Mouse (Mus musculus): ENCODE data around the gene Plekho2. TPM values are rescaled to one million over a fixed set of nuclear protein-coding genes. Genes with fewer than 3 reads are reported as not detected.
A peak's percentile ranks its signal among the peaks of the same experiment; 100 is the strongest.

Gene Plekho2
- total RNA-seq, 4 experiments from 2014 or later = 52.6 to 84.0 (median 64.7) TPM

- no peak for DNase-seq
These were observed 51.3 kb downstream of the Plekho2 start for GRCm38 (mm10) chr9:65528417-65529038.

GRCm38 (mm10) chr9:65525445-65526195, 54.2 kb downstream of the Plekho2 start:
- no peak for DNase-seq

DNA sequence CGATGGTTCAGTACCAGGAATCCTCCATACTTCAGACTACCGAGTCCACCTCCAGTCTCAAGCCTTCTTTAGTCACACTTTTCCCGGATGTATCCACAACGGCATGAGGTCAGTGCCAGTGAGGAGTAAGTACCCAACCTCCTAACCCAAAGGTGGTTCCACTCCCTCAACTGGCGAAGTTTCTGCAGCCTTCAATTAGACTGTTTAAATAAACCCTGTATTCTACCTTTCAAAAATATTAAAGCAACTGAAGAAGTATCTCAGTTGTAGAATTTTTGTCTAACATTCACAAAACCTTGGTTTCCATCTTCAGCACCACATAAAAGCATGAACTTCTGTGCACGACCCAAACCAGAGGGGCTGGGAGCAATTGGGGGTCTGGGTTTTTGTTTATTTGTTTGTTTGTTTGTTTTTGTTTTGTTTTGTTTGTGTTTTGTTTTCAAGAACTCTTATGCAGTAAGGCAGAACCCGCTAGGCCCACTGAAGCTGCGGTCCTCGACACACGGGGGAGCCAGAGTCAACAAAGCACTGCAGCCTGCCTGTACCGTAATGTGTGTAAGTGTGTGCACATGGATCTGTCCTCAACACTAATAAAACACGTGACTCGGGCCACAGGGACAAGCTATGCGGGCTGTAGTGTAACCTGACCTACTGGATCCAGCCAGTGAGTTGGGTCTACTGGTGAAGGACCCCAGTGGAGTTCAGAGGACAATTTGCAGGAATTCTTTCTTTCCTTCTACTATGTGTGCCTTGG, 56.1 kb downstream of the Plekho2 start:
- DNase-seq = peak; percentile 81

GRCm38 (mm10) chr9:65520505-65520876, 59.3 kb downstream of the Plekho2 start:
- DNase-seq = no peak

DNA sequence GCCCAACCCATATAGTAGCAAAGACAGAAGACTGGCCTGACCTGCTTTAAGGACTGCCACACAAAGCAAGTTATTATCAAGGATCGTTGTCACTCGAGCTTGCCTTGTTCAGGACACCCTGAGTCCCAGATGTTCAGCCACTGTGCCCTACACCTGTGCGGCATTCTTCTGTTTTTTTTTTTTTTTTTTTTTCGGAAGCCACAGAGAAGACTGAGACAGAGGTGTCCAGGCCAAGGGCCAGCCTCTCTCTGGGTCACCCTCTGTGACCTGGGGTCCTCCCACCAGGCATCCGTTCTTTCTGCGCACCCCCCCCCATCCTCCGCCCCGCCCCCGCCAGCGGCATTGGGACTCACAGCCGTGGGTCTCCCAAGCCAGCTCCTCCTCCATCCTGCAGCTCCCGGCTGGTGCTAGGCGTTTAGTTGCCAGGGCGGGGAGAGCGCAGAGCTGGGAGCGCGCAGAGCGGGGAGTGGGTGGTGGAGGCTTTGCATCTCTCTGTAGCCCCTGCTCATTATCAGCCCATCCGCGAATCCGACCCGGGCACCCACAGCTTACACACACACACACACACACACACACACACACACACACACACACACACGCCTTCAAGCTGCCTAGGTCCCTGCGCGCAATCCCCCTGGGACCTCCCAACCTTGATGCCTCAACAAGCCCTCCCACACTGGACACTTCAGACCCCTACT, 59.9 kb downstream of the Plekho2 start, which contains the start of gene Ankdd1a:
TSS of gene Ankdd1a (minus strand) at position 387 of the 698 bp plus-strand sequence.
- no peak for DNase-seq

DNA sequence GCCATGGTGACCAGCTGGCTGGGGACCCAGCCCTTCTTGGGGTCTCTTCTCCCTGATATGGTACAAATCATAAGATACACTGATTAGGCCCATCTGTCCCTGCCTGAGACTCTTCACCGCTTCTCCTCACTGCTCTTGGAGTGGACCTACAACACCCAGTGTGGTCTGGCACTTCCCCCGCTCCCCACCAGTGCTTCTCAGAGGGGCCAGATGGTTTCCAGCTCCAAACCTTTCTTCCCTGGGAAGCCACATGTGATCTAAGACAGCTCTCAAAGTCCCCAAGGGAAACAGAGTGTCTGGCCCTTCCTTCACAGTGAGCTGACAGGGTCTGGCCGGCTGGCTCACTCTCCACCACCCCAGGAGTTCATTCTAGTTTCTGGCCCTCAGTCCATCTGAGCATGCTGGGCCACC, 65.0 kb downstream of the Plekho2 start:
- no peak for DNase-seq

DNA sequence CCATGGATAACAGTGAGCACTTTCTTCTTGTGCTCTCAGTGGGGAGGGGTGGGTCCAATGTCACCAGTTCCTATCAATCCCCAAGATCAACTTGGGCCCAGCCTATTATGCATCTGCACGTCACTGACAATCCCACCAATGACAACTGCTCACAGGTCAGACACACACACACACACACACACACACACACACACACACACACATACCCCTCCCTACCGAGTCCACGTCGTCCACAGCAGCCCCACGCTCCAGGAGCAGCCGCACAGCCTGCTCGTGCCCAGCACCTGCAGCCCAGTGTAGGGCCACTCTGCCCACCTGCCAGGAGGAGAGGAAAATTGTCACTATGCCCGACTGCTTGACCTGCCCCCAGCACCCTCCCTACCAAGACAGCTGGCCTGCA, 65.4 kb downstream of the Plekho2 start:
- no peak for DNase-seq

DNA sequence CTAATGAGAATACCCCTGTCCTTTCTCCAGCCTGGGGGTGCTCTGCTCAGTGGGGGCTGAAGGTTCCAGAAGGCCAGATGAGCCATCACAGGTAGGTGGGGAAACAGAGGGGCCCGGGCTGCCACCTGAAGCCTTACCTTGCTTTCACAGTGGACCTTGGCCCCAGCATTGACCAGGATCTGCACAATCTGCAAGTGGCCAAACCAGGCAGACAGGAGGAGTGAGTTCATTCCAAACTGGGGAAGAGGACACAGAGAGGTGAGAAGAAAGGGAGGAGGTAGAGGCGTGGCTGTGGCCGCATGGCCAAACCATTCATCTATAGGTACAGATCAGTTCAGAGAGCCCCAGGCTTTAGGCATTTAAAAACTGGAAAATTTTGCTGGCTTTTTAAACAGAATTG, 67.3 kb downstream of the Plekho2 start:
- no peak for DNase-seq

DNA sequence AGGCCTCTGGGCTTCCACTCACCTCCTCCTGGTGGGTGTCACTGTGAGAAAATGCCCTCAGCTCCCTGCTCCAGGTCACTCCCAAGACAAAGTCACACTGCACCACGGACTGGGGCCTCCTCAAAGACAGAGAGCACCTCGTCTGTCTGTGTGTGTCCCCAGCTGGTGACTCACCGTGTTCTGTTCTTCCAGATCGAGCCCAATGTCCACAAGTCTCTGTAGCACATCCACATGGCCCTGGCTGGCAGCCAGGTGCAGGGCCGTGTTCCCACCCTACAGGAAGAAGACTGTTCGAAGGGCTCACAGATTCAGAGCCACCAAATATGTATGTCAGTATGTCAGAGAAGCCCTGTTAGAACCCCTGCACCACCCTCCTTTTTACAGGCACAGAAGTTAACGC, 71.4 kb downstream of the Plekho2 start:
- DNase-seq = no peak

GRCm38 (mm10) chr9:65502721-65503505, 76.9 kb downstream of the Plekho2 start:
- DNase-seq = no peak

Other genes with a start within 250 kb of the Plekho2 start
- gene Pdcd7, start 233.9 kb downstream of the Plekho2 start, total RNA-seq (2022) = 10 to 100 TPM; 18.6 to 23.1 (median 19.9) TPM
- gene Ubap1l, start 219.0 kb downstream of the Plekho2 start, total RNA-seq (2022) = 1 to 10 TPM in 1 of 4 experiments, under 1 TPM in 2, not detected in 1; 0.41 to 1.7 (median 0.49) TPM
- gene Kbtbd13, start 188.4 kb downstream of the Plekho2 start, total RNA-seq (2022) = under 1 TPM in 3 of 4 experiments, not detected in 1; 0.13 to 0.23 (median 0.21) TPM
- gene Rasl12, start 181.5 kb downstream of the Plekho2 start, total RNA-seq (2022) = 10 to 100 TPM in 1 of 4 experiments, 1 to 10 TPM in 3; 5.9 to 20.4 (median 7.2) TPM
- not detected for gene Slc51b, start 157.1 kb downstream of the Plekho2 start, total RNA-seq (2022)
- 10 to 100 TPM; 14.3 to 22.7 (median 16.4) TPM for gene Mtfmt, start 144.3 kb downstream of the Plekho2 start, total RNA-seq (2022)
- gene Spg21, start 119.1 kb downstream of the Plekho2 start, total RNA-seq (2022) = 10 to 100 TPM; 49.3 to 68.2 (median 60.7) TPM
- 1 to 10 TPM; 3.5 to 6.0 (median 5.6) TPM for gene Ankdd1a, start 59.8 kb downstream of the Plekho2 start, total RNA-seq (2022)
- under 1 TPM in 3 of 4 experiments, not detected in 1; 0.06 to 0.49 (median 0.22) TPM for gene Pif1, start 7.1 kb upstream of the Plekho2 start, total RNA-seq (2022)
- gene Rbpms2, start 49.6 kb upstream of the Plekho2 start, total RNA-seq (2022) = 100 to 1,000 TPM in 1 of 4 experiments, 10 to 100 TPM in 3; 50.0 to 107 (median 75.9) TPM
- gene Oaz2, start 88.0 kb upstream of the Plekho2 start, total RNA-seq (2022) = 100 to 1,000 TPM; 138 to 203 (median 175) TPM
- gene Zfp609, start 247.5 kb upstream of the Plekho2 start, total RNA-seq (2022) = 10 to 100 TPM; 23.8 to 33.5 (median 28.4) TPM

Data from adrenal gland, adult 8-10 months (tissue).